Mouse (Mus musculus) monocyte, adult 5-6 weeks (primary cell): ENCODE data around the gene Scube1. TPM values are rescaled to one million over a fixed set of nuclear protein-coding genes. Genes with fewer than 3 reads are reported as not detected.

ENCODE experiments used
- ATAC-seq: fragments of 153-309, 156-312 bp; replicated peaks from 2 replicates; pipeline ENCODE4 v1.8.0; 2017; ENCODE audit warnings: mild to moderate bottlenecking; ENCODE audit not compliant: low TSS enrichment, insufficient number of reproducible peaks, severe bottlenecking, poor library complexity, low FRiP score
- total RNA-seq: library from RNA; stranded (forward); fragments of 200-1000, 200-491, 200-594 nt; gene quantifications from 3 replicates; pipeline ENCODE4 v1.2.3, GENCODE M21; 2017

The Scube1 gene
- total RNA-seq, 1 experiment from 2014 or later = not detected

DNA sequence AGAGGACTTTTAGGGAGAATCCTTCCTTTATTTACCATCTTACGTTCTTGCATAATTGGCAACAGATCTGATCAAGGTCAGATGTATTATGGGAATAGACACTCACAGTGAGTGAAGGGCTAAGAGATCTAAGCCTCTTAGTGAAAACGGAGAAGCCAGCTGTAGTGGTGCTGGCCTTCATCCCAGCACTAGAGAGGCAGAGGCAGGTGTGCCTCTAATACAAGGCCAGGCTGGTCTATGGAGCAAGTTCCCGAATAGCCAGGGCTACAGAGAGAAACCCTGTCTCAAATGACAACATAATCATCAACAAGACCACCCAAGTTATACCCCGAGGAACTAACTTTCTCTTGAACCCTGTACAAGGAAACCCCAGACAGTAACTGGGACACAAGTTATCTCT is 141.9 kb downstream of the Scube1 start:
- ATAC-seq = no peak

DNA sequence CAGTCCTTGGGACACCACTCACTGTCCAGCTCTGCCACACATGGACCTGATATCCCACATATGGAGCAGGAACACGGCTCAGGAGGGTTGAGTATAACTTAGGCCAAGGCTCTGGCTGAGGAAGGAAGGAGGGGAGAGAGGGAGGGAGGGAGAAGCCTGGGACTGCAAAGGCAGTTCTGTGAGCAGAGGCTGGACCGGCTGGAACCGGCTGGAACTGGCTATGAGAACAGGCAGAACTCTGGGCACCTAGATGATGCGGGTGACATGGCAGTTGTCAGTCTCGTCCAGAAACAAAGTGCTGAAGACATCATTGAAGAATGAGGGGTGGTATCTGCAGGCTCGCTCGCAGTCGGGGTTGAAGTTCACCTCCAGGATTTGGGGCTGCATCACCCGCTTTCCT is 148.2 kb downstream of the Scube1 start:
- ATAC-seq = no peak

DNA sequence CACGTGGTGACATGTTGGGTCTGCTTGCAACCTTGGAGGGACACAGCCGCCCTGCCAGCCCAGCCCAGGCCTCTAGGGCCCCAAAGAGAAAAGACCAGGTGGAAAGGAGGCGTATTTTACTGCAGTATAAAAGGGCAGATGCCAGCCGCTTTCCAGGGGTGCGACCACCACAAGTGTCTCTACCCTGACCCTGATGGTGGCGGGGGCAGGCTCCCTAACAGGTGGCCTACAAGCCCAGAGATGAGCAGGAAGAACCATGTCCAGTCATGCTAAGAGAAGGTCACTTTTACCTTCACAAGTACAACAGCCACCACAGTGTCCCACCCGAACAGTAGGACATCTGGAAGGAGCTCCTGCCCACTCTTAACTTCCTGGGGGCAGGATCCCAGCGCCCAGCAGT is 149.3 kb downstream of the Scube1 start:
- ATAC-seq = no peak

DNA sequence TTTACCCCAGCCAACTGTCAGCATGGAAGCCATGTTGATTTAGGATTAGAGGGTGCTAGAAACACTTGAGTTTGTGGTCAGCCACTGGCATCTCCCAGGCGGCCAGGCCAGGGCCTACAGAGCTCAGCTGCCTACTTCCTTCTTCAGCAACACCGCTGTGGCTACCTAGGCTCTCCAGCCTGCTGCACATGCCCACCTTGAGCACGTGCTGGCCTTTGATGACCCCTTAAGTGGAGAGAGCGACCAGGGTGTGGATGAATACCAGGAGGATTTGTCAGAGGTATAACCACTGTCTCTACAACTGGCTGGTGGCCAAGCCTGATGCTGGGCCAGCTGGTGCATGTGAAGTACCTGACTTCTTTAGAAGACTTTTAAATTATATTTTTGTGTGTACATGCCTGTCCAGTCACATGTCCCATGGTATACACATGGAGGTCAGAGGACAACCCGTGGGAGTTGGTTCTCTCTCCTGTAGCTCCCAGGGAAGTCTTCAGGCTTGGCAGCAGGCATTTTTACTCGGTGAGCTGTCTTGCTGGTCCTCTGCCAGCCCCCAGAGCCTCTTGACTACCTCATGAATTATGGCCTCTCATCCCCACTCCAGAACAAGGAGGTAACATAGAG is 150.0 kb downstream of the Scube1 start:
- no peak for ATAC-seq

DNA sequence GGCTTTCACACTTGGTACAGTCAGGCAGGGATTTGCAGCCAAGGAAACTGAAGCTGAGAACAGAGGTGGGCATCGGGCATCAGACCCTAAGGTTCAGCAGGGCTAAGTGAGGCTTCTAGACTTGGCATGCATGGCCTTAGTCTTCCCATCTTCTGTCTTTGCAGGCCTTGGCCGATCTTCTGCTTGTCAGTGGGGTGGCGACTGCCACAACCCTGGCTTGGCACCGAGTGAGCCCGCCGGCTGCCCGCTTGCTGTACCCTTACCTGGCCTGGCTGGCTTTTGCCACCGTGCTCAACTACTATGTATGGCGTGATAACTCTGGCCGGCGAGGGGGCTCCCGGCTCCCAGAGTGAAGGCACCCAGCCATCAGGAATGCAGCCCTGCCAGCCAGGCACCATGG is 151.2 kb downstream of the Scube1 start:
- ATAC-seq = no peak

DNA sequence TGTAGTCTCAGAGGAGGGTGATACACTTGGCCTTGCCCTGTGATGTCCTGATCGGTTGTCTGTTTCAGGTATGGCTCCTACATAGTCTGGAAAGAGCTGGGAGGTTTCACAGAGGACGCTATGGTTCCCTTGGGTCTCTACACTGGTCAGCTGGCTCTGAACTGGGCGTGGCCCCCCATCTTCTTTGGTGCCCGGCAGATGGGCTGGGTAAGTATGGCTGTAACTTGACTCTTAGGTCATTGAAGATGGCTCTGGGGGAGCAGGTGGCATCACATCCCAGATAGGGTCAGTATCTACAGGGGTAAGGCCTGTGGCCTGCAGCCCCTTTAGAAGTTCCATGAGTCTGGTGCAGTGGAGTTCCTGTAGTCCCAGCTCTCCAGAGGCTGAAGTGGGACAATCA is 152.7 kb downstream of the Scube1 start:
- ATAC-seq = no peak

DNA sequence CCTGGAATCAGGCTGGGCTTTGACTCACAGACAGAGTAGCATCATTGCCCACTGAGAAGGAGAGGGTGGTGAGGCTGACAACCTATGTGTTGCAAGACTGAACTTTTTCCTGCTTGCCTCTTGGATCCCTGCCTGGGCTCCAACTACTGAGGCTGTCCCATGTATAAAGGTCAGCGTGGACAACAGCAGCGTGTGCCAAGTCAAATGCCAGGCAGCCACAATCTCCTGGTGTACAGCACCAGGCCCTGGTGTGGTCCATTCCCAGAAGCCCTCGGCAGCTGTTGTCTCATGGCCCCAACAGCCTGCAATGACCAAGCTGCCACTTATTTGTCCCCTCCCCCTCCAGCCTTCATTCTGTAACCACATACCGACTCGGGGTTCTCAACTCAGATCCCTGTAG is 153.2 kb downstream of the Scube1 start:
- ATAC-seq = no peak

DNA sequence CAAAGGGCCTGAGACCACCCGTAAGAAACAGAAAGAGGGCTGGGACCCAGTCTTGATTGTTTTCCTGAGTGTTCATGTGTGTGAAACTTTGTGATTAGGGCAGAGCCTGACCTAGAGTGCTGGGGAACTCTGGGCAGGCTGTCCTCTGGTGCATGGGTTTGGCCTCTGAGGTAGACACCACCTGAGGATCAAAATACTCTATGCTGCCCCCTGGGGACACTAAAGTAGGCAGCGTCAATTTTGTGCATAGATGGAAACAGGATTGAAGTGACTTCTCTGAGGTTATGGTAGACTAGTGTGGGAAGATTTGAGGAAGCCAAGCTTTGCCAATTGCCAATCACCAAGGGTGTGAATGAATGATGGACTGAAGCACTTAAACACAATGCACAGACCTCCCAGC is 154.2 kb downstream of the Scube1 start:
- no peak for ATAC-seq

DNA sequence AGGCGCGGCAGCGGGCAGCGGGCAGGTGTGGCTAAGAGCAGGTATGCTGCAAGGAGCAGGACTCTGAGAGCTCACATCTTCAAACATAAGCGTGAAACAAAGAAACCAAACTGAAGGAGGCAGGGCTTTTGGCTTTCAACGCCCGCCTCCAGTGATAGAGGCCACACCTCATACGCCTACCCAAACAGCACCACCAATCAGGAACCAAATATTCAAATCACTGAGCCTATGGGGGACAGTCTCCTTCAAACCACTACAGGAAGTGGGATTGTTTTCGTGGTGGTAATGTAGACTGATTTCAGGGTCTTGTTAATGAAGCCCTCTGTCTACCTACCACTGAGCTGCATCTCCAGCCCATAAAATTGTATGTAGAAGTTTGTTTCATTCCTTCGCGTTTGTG is 155.1 kb downstream of the Scube1 start:
- no peak for ATAC-seq

DNA sequence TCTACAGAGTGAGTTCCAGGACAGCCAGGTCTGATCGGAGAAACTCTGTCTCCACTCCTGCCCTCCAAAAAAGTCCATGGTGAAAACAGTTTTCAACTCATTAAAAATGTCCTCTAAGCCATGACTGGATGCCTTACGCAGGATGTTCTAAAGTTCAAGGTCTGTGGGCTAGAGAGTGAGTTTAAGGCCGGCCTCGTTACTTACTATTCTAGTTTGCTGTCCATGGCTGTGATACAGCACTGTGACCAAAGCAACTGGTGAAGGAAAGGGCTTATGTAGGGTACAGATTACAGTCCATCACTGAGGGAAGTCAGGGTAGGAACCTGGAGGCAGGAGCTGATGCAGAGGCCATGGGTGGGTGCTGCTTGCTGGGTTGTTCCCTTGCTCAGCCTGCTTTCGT is 156.3 kb downstream of the Scube1 start:
- ATAC-seq = no peak

DNA sequence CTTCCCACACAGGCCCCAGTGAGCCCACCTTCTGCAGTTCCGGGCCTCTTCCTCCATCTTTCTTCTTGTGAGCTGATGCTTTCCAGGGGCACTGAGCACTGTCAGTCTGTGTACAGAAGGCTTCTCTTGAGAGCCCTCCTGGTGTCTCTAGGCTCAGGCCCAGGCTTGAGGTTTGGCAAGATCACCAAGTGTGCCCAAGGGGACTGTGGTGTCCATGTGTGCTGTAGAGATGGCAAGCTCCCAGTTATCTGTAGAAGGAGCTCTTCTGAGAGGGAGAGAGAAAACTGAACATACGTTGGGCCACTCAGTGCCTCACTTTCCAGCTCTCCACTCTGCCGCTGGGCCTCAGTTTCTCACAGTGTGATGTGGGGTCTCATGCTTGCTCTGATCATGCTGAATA is 157.1 kb downstream of the Scube1 start:
- ATAC-seq = no peak

DNA sequence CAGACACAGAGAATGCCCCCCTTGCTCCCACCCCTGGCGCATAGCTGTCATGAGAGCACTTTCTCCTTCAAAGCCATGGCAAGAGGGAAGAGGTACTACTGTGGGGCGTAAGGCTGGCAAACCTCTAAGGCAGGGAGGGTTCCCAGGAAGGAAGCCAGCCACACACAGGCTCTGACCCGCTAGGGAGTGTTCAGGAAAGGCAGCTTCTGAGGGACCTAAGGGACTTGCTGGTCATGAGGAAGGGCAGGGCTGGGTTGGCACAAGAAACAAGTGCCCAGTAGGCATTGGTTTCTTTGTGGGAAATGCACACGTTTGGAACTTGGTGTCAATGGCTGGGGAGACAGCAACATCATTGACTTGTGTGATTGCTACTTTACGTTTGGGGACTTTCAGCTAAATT is 158.8 kb downstream of the Scube1 start:
- no peak for ATAC-seq

DNA sequence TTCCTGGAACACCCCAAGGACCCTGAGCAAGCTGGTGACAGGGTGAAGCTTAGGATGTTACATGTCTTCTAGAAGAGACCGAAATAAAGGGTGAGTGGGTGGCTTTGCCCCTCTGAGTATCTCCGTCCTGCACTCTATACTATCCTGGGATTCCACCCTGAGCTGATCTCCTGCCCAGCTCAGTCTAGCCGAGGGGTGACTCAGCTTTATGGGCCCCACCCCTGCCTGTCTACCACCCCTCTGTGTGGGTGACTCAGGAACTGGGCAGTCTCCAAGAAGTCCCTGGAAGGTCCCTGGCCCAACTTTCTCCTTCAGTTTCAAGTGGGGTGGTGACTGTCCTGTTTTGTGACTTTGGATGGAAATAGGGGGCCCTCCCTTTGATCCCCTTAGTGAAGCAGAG is 159.4 kb downstream of the Scube1 start:
- ATAC-seq = no peak

DNA sequence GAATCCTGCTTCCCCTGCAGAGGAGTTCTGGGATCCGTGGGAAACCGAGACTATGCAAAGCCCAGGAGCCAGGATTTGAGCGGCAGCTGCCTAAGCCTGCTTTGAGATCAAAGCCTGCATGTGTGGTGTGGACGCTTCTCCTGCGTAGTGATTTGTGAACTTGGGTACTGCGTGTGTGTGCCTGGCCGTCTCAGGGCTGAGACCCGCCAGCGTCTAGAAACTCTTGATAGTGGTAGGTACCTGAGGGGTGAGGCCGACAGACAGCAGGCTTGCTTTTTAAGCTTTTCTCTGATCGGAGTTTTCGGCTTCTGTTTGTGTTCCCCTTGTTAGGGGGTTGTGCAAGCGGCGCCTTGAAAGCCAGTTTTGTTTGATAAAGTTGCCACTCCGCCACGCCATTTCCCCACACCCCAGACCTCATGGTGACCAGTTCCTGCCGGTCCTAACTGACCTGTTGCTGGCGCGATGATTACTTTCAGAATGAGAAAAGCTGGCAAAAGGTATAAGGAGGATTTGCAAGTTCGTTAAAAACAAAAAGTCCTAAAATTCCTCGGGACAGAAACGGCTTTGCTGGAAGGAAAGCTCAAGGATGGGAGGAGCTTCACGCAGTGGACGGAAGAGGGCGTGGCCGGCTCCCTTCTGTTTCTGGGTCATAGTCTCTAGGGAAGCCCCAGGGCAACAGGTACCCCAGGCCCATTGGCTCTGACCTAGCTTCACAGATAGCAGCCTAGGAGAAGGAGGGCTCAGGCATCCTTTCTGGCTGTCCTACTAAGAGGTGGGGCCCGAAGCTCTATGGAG is 160.8 kb downstream of the Scube1 start:
- ATAC-seq = peak; percentile 23; the same call in 1 of the 2 replicates

DNA sequence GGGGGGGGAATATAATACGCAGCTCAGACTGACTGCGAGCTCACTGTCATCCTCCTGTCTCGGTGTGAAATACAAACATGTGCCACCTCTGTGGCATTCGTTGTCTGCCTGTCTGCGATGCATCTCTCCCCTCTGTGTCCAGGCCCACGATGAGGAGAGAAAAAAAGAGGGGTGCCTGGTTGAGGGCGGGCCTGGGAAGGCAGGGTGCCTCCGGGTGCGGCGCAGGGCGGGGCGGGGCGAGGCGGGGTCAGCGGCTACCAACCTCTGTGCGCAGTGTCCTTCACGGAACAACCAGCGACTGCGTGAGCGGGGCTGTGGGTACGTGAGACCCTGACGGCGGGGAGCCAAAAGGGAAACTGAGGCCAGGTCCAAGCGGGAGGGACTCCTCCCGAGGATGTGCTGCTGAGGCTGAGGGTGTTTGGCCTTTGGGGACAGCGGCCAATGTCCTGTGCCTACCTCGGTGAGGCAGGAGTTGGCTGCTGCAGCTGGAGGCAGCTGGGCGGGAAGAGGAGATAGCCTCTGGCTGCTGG is 161.4 kb downstream of the Scube1 start, which contains the start of the genes Tspo and Mcat:
Gene Tspo (plus strand): TSS at position 266 of the 530 bp plus-strand sequence.
Gene Mcat (minus strand): TSS at position 461 of the 530 bp plus-strand sequence.
- peak; percentile 44 for ATAC-seq

DNA sequence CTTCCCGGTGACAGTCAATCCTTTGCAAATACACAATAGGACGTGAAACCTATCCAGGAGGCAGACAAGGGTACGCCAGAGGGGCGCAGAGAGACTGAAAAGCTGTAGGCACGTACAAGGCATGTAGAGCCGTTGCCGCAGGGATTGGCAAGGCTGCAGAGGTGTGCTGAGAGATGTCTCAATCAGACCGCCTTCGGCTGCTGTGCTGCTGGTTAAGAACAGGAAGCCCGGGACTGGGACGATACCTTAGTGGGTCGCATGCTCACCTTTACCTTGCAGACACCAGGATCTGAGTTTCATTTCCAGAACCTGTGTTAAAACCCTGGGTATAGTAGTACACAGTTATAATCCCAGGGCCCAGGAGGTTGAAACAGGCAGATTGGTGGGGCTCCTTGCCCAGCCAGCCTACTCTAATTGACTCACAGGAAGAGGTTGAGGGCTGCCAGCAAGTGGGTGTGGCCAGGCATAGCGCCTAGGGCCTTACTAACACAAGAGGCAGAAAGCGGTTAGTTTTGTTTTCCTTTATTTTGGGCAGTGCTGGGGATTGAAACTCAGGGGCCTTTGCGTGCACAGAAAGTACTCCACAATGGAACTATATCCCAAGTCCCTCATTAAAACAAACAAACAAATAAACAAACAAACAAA is 162.1 kb downstream of the Scube1 start:
- peak; percentile 45; the same call in 1 of the 2 replicates for ATAC-seq

DNA sequence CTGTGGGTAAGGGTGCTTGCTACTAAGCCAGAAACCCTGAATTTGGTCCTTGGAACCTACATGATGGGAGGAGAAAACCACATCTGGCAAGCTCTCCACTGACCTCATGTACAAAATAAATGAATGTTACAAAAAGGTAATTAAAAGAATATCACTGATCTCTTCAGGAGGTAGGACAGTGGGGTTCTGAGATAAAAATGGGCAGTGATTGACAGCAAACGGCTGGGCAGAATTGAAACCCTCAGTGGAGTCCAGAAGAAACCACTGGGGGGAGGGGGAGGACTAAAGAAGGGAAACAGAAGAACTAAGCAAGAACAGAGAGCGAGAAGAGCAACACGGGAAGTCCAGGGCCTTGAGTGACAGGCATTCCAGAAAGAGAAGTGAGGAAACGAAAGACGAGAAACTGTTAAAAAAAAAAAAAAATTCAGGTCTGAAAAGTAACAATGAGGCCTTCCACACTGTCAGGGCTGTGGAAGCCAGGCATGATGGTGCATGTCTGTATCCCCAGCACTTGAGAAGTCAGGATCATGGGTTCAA is 163.8 kb downstream of the Scube1 start:
- no peak for ATAC-seq

DNA sequence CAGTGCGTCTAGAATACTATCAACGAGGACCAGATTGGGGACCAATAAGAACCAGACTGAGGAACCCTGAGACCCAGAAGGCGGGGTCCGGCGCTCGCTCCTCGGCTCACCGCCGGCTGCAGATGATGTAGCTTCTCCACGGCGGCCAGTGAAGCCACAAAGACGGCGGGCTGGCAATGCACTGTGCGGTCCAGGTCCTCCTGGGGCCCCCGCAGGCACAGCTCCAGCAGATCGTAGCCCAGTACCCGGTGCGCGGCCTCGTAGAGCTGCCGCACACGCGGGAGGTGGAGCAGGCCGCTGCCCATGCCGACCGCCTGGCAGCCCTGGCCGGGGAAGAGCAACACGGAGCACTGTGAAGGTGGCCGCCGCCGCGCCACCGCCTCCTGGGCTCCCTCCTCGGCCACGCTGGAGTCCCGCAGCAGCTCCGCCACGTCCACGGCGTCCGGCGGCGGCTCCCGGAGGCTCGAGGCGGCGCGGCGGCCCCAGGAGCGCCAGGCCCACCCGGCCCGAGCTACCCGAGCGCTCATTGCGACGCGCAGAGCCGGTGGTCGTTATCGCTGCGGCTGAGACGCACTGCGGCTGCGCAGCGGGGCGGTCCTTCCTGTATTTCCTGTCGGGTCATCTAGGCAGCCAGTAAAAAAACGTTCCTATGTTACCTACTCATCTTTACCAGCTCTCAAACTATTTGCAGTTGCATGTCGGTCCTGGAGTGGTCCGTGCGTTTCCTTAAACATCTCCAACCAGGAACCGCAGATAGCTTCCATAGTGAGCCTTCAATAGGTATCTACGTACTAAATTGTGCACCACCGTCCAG is 169.5 kb downstream of the Scube1 start:
- peak; percentile 91 for ATAC-seq
